Mouse (Mus musculus): ENCODE measurements around the gene Olfr1024. TPM values are rescaled to one million over a fixed set of nuclear protein-coding genes. Genes with fewer than 3 reads are reported as not detected.

The Olfr1024 gene
- not detected in 2 replicates for polyA plus RNA-seq (2015; fragmentation: Nextera tagmentation; extraction: Ambion mirVana)

DNA sequence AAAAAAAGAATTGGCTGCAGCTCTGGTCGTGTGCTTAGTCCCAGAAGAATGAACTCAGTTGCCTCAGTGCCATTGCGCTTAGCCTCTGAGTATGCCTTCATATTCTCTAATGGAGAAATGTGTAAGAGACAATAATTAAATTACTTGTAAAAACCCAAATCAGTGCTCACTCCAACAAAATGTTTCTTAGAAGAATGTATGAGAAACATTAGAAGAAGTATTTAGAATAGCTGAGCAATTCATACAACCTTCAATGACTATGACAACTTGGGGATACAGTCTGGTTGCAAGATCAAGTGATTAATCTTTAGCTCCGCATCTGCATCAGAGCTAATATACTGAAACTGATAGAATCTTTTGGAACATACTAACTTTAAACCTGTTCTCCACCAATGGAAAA, at the start of gene Olfr1024:
Gene Olfr1024 (minus strand): TSS at position 101 of the 400 bp plus-strand sequence.
- H3K4me1 ChIP-seq: no peaks in the 10 kb centered on the region
- H3K27ac ChIP-seq (replicated peaks): no peak within 1 kb of the TSS
- H3K4me2 ChIP-seq: no peak within 1 kb of the TSS
- WGBS: 77% methylated on average over 3 of the region's 3 CpGs
- H3K36me3 ChIP-seq: no peaks in the 10 kb centered on the region
- H3K27me3 ChIP-seq (replicated peaks): no peaks in the 10 kb centered on the region
- H3K4me3 ChIP-seq: no peak within 1 kb of the TSS
- ATAC-seq (ENCODE audit: extremely low read depth, insufficient number of reproducible peaks, low FRiP score, low TSS enrichment): no peak
- H3K9me3 ChIP-seq: peaks cover 4% of the 10 kb centered on the region; the same call in 1 of the 2 replicates
- H3K9ac ChIP-seq: no peak within 1 kb of the TSS

DNA sequence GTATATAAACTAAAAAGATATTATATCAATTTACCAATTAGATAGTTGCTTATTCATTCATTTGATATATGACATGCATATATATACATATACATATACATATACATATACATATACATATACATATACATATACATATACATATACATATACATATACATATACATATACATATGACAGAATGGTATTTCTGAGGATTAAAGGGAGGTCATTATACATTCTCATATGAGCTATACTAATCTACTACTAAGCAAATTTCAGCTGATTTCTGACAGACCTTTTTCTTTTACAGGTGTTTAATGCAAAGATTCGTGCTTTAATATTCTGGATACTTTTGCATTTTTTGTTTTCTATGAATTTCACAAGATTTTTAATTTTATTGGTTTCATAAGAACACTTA, 45.3 kb upstream of the Olfr1024 start, which contains the start of gene Olfr1028:
Gene Olfr1028 (plus strand): TSS at position 301 of the 400 bp plus-strand sequence.
- Histone ChIP-seq H3K4me2 (no peak within 1 kb of the TSS), H3K27me3 (replicated peaks) (no peaks in the 10 kb centered on the region), H3K36me3 (no peaks in the 10 kb centered on the region), H3K9me3 (no peaks in the 10 kb centered on the region), H3K4me3 (no peak within 1 kb of the TSS), H3K9ac (no peak within 1 kb of the TSS), H3K4me1 (no peaks in the 10 kb centered on the region), H3K27ac (replicated peaks) (no peak within 1 kb of the TSS)
- WGBS: 66% methylated on average over 1 of the region's 1 CpGs
- ATAC-seq (ENCODE audit: extremely low read depth, insufficient number of reproducible peaks, low FRiP score, low TSS enrichment): no peak

DNA sequence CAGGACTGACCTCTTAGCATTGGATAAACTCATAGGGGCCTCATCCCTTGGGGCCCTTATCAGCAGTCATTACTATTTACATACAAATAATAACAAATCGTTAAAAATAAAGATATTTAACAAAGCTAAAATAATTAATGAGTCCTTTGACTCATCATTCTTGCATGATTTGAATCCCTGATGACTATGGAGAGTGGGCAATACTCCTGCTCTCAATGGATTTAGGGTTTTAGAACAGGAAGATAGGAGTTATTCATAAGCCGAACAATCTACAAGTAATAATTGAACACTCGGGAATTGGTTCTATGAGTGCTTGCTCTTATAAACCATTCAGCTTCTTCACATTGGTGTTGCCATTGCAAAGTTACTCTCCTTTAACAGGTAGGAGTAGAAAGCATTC, 16.4 kb upstream of the Olfr1024 start, which contains the start of gene Olfr1026:
Gene Olfr1026 (plus strand): TSS at position 301 of the 400 bp plus-strand sequence.
- no peak within 1 kb of the TSS for H3K4me2 ChIP-seq
- no peak within 1 kb of the TSS for H3K27ac ChIP-seq (replicated peaks)
- WGBS: 69% methylated on average over 3 of the region's 3 CpGs
- no peak within 1 kb of the TSS for H3K4me3 ChIP-seq
- no peak within 1 kb of the TSS for H3K9ac ChIP-seq
- no peaks in the 10 kb centered on the region for H3K4me1 ChIP-seq
- H3K27me3 ChIP-seq (replicated peaks): no peaks in the 10 kb centered on the region
- H3K9me3 ChIP-seq: no peaks in the 10 kb centered on the region
- no peaks in the 10 kb centered on the region for H3K36me3 ChIP-seq
- no peak for ATAC-seq (ENCODE audit: extremely low read depth, insufficient number of reproducible peaks, low FRiP score, low TSS enrichment)

DNA sequence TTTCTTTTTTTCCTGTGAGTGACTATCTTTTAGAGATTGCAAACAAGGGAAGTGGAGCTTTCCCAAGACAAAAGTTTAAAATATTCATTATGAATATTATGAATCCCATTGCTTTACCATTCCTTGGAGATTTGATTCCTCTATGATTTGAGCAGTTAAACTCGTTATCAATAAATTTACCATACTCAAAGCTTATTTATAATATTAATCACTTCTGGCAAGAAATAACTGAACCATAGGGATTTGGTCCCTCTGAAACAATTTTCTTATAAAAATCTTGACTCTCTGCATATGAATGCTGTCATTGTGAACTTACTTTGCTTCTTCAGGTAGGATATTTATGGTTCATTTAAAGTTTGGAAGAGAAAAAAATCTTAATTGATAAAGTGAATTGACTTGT, 10.0 kb upstream of the Olfr1024 start, which contains the start of gene Olfr1025-ps1:
Gene Olfr1025-ps1 (plus strand): TSS at position 301 of the 400 bp plus-strand sequence.
- Histone ChIP-seq H3K4me3 (no peak within 1 kb of the TSS), H3K4me2 (no peak within 1 kb of the TSS), H3K27me3 (replicated peaks) (no peaks in the 10 kb centered on the region), H3K4me1 (no peaks in the 10 kb centered on the region), H3K9ac (no peak within 1 kb of the TSS), H3K27ac (replicated peaks) (no peak within 1 kb of the TSS), H3K9me3 (no peaks in the 10 kb centered on the region), H3K36me3 (no peaks in the 10 kb centered on the region)
- no peak for ATAC-seq (ENCODE audit: extremely low read depth, insufficient number of reproducible peaks, low FRiP score, low TSS enrichment)
- 50% methylated on average over 1 of the region's 1 CpGs for WGBS

DNA sequence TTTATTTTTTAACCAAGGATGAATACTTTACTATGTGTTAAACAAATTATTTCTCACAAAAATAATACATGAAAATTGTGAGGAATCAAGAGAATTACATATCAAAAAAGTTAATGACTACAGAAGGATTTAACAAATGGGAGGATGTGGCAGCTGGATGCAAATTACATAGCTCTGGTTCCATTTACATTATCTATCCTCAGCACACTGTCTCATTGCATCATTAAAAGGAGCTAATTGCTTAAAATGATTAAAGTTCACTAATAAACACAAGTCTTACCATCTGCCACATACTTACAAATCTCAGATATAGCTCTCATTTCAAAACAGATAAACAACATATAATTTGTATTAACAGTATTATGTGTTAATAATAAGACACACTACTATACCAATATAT, 8.3 kb upstream of the Olfr1024 start:
- Histone ChIP-seq H3K27me3 (replicated peaks) (no peaks in the 10 kb centered on the region), H3K9me3 (no peaks in the 10 kb centered on the region), H3K4me3 (no peak overlapping the region), H3K4me2 (no peak overlapping the region), H3K9ac (no peak overlapping the region), H3K36me3 (no peaks in the 10 kb centered on the region), H3K4me1 (no peaks in the 10 kb centered on the region), H3K27ac (replicated peaks) (no peak overlapping the region)
- ATAC-seq (ENCODE audit: extremely low read depth, insufficient number of reproducible peaks, low FRiP score, low TSS enrichment): no peak

DNA sequence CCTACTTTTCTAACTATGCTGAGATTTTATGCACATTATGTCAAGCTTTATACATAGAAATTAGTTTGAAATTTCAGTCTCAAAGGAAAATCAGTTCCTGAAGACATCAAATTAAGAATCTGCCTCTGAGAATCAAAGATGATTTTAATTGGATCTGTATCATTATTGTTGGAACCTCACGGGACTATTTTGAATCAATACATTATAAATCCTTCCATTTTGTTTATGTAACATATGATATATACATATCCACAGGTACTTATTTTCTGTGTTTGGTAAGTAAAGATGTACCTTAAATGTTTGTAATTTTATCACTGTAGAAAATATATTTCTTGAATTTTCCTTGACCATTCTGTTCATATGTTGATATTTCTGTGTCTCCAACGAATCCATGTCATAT, 19.5 kb downstream of the Olfr1024 start, which contains the start of gene Olfr1023:
Gene Olfr1023 (plus strand): TSS at position 301 of the 400 bp plus-strand sequence.
- H3K4me2 ChIP-seq: no peak within 1 kb of the TSS
- no peaks in the 10 kb centered on the region for H3K27me3 ChIP-seq (replicated peaks)
- no peak within 1 kb of the TSS for H3K27ac ChIP-seq (replicated peaks)
- WGBS: 50% methylated on average over 2 of the region's 2 CpGs
- H3K9ac ChIP-seq: no peak within 1 kb of the TSS
- no peaks in the 10 kb centered on the region for H3K36me3 ChIP-seq
- H3K4me1 ChIP-seq: no peaks in the 10 kb centered on the region
- H3K9me3 ChIP-seq: no peaks in the 10 kb centered on the region
- no peak for ATAC-seq (ENCODE audit: extremely low read depth, insufficient number of reproducible peaks, low FRiP score, low TSS enrichment)
- H3K4me3 ChIP-seq: no peak within 1 kb of the TSS

DNA sequence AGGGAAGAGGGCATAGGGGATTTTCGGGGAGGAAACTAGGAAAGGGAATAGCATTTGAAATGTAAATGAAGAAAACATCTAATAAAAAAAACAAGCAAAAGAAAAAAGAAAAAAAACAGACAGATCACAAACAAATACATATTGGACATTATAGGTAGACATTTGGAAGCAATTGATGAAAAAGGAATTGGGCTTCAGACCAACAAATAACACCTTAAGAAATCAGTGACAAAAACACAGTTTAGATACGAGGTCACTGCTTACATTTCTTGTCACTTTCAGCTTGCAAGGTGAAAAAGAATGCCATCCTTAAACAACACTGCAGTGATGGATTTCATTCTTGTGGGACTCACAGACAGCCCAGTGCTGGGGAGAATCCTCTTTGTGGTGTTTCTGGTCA, 36.6 kb downstream of the Olfr1024 start, which contains the start of gene Olfr1022:
Gene Olfr1022 (plus strand): TSS at position 301 of the 400 bp plus-strand sequence.
- Histone ChIP-seq H3K4me2 (no peak within 1 kb of the TSS), H3K4me1 (no peaks in the 10 kb centered on the region), H3K27me3 (replicated peaks) (no peaks in the 10 kb centered on the region), H3K27ac (replicated peaks) (no peak within 1 kb of the TSS), H3K9ac (no peak within 1 kb of the TSS), H3K36me3 (no peaks in the 10 kb centered on the region), H3K9me3 (no peaks in the 10 kb centered on the region), H3K4me3 (no peak within 1 kb of the TSS)
- ATAC-seq (ENCODE audit: extremely low read depth, insufficient number of reproducible peaks, low FRiP score, low TSS enrichment): no peak
- WGBS: 35% methylated on average over 2 of the region's 2 CpGs

Other genes with a start within 250 kb of the Olfr1024 start
- gene Olfr154, start 240.6 kb downstream of the Olfr1024 start, polyA plus RNA-seq (2015; fragmentation: Nextera tagmentation; extraction: Ambion mirVana): not detected in 2 replicates
- gene Olfr1006, start 226.3 kb downstream of the Olfr1024 start, polyA plus RNA-seq (2015; fragmentation: Nextera tagmentation; extraction: Ambion mirVana): not detected in 2 replicates
- gene Olfr1008, start 215.6 kb downstream of the Olfr1024 start, polyA plus RNA-seq (2015; fragmentation: Nextera tagmentation; extraction: Ambion mirVana): not detected in 2 replicates
- gene Olfr1009, start 189.6 kb downstream of the Olfr1024 start, polyA plus RNA-seq (2015; fragmentation: Nextera tagmentation; extraction: Ambion mirVana): not detected in 2 replicates
- not detected in 2 replicates for gene Olfr1012, start 142.3 kb downstream of the Olfr1024 start, polyA plus RNA-seq (2015; fragmentation: Nextera tagmentation; extraction: Ambion mirVana)
- not detected in 2 replicates for gene Olfr1013, start 138.0 kb downstream of the Olfr1024 start, polyA plus RNA-seq (2015; fragmentation: Nextera tagmentation; extraction: Ambion mirVana)
- gene Olfr1014, start 132.3 kb downstream of the Olfr1024 start, polyA plus RNA-seq (2015; fragmentation: Nextera tagmentation; extraction: Ambion mirVana): not detected in 2 replicates
- gene Olfr1015, start 123.0 kb downstream of the Olfr1024 start, polyA plus RNA-seq (2015; fragmentation: Nextera tagmentation; extraction: Ambion mirVana): not detected in 2 replicates
- gene Olfr1016, start 102.5 kb downstream of the Olfr1024 start, polyA plus RNA-seq (2015; fragmentation: Nextera tagmentation; extraction: Ambion mirVana): not detected in 2 replicates
- gene Olfr1018, start 86.6 kb downstream of the Olfr1024 start, polyA plus RNA-seq (2015; fragmentation: Nextera tagmentation; extraction: Ambion mirVana): not detected in 2 replicates
- gene Olfr1019, start 59.6 kb downstream of the Olfr1024 start, polyA plus RNA-seq (2015; fragmentation: Nextera tagmentation; extraction: Ambion mirVana): not detected in 2 replicates
- gene Olfr1020, start 58.0 kb downstream of the Olfr1024 start, polyA plus RNA-seq (2015; fragmentation: Nextera tagmentation; extraction: Ambion mirVana): not detected in 2 replicates
- gene Olfr1022, start 36.5 kb downstream of the Olfr1024 start, polyA plus RNA-seq (2015; fragmentation: Nextera tagmentation; extraction: Ambion mirVana): not detected in 2 replicates
- not detected in 2 replicates for gene Olfr1023, start 19.4 kb downstream of the Olfr1024 start, polyA plus RNA-seq (2015; fragmentation: Nextera tagmentation; extraction: Ambion mirVana)
- not detected in 2 replicates for gene Olfr1025-ps1, start 10.1 kb upstream of the Olfr1024 start, polyA plus RNA-seq (2015; fragmentation: Nextera tagmentation; extraction: Ambion mirVana)
- not detected in 2 replicates for gene Olfr1026, start 16.5 kb upstream of the Olfr1024 start, polyA plus RNA-seq (2015; fragmentation: Nextera tagmentation; extraction: Ambion mirVana)
- not detected in 2 replicates for gene Olfr1028, start 45.4 kb upstream of the Olfr1024 start, polyA plus RNA-seq (2015; fragmentation: Nextera tagmentation; extraction: Ambion mirVana)
- gene Olfr1029, start 68.8 kb upstream of the Olfr1024 start, polyA plus RNA-seq (2015; fragmentation: Nextera tagmentation; extraction: Ambion mirVana): not detected in 2 replicates
- gene Olfr1030, start 74.2 kb upstream of the Olfr1024 start, polyA plus RNA-seq (2015; fragmentation: Nextera tagmentation; extraction: Ambion mirVana): not detected in 2 replicates
- not detected in 2 replicates for gene Olfr1031, start 85.3 kb upstream of the Olfr1024 start, polyA plus RNA-seq (2015; fragmentation: Nextera tagmentation; extraction: Ambion mirVana)
- not detected in 2 replicates for gene Olfr1032, start 100.5 kb upstream of the Olfr1024 start, polyA plus RNA-seq (2015; fragmentation: Nextera tagmentation; extraction: Ambion mirVana)
- gene Olfr1033, start 115.6 kb upstream of the Olfr1024 start, polyA plus RNA-seq (2015; fragmentation: Nextera tagmentation; extraction: Ambion mirVana): 2.2 and 2.3 TPM in 2 replicates
- gene Olfr1034, start 140.8 kb upstream of the Olfr1024 start, polyA plus RNA-seq (2015; fragmentation: Nextera tagmentation; extraction: Ambion mirVana): 0.13 TPM in 1 of 2 replicates, not detected in the other
- not detected in 2 replicates for gene Olfr1036, start 168.9 kb upstream of the Olfr1024 start, polyA plus RNA-seq (2015; fragmentation: Nextera tagmentation; extraction: Ambion mirVana)
- not detected in 2 replicates for gene Olfr1037, start 182.3 kb upstream of the Olfr1024 start, polyA plus RNA-seq (2015; fragmentation: Nextera tagmentation; extraction: Ambion mirVana)
- gene Olfr1039, start 230.9 kb upstream of the Olfr1024 start, polyA plus RNA-seq (2015; fragmentation: Nextera tagmentation; extraction: Ambion mirVana): not detected in 2 replicates
- not detected in 2 replicates for gene Olfr1040, start 241.7 kb upstream of the Olfr1024 start, polyA plus RNA-seq (2015; fragmentation: Nextera tagmentation; extraction: Ambion mirVana)